In genomic region chr7:101288436-101288835, GRCm38 (mm10) we compare ENCODE assay signal across 8 mouse cellular contexts. TPM values are rescaled to one million over a fixed set of nuclear protein-coding genes. Genes with fewer than 3 reads are reported as not detected.
DNase-seq lines count a peak whose midpoint lies in the region; ATAC-seq and TF ChIP-seq lines count a peak whose summit lies in the region.

No protein-coding gene starts in this region.

- intact Hi-C loops in heart, postnatal 25 days (cut with DNase I) = loop anchor here (1.0 to 5.0 kb wide), 4 partner anchors 56 to 381 kb away; no protein-coding TSS in a partner anchor

- peaks cover 59% of the 10 kb centered on the region for H3K36me3 ChIP-seq in lung, embryonic 14.5 days (ENCODE audit: insufficient read depth)

- TF ChIP-seq POLR2A in bone marrow, adult 2 months (IDR thresholded peaks at IDR 0.05; ENCODE audit: borderline replicate concordance, control insufficient read depth, low read depth, low read length) = no peak

- peak; percentile 66 for TF ChIP-seq CTCF in bone marrow, adult 2 months (IDR thresholded peaks at IDR 0.05; ENCODE audit: control insufficient read depth, insufficient read depth, low read length)
- TF ChIP-seq CTCF in lung, embryonic 14.5 days (IDR thresholded peaks at IDR 0.05; ENCODE audit: low read depth) = peak; percentile 83

- peak; percentile 89 for DNase-seq in heart, adult 11 months
- no peak for DNase-seq in heart, postnatal 25 days (ENCODE audit: low spot score)
- peak; percentile 61 for DNase-seq in right cerebral cortex, postnatal 4 days
- no peak for DNase-seq in right cerebral cortex, postnatal 25 days
- DNase-seq in lung, embryonic 14.5 days = peak; percentile 85
- DNase-seq in thymus, postnatal 4 days = peak; percentile 68

- 58% methylated on average over 4 of the region's 4 CpGs for WGBS in bone marrow, adult 2 months
- WGBS in lung, embryonic 14.5 days = 28% methylated on average over 4 of the region's 4 CpGs

- peak; percentile 53 for ATAC-seq in granulocyte monocyte progenitor cell, adult 5-6 weeks (replicated peaks; ENCODE audit: poor library complexity, severe bottlenecking)
- ATAC-seq in lung, embryonic 14.5 days (ENCODE audit: insufficient read depth) = no peak

- no peaks in the 10 kb centered on the region for H3K4me1 ChIP-seq in bone marrow, adult 2 months (ENCODE audit: control insufficient read depth, insufficient read depth, low read length)
- H3K4me1 ChIP-seq in lung, embryonic 14.5 days (ENCODE audit: insufficient read depth) = no peaks in the 10 kb centered on the region

- H3K4me2 ChIP-seq in lung, embryonic 14.5 days = no peak overlapping the region

- H3K9ac ChIP-seq in lung, embryonic 14.5 days = no peak overlapping the region

- H3K27me3 ChIP-seq in lung, embryonic 14.5 days (ENCODE audit: insufficient read depth, low read length) = no peaks in the 10 kb centered on the region

- no peak overlapping the region for H3K4me3 ChIP-seq in bone marrow, adult 2 months (replicated peaks; ENCODE audit: control insufficient read depth, low read depth, low read length)
- no peak overlapping the region for H3K4me3 ChIP-seq in lung, embryonic 14.5 days (ENCODE audit: low read depth, low read length)

- no peak overlapping the region for H3K27ac ChIP-seq in bone marrow, adult 2 months (ENCODE audit: control insufficient read depth, insufficient read depth, low read depth, low read length, poor library complexity)
- H3K27ac ChIP-seq in lung, embryonic 14.5 days (ENCODE audit: low read depth) = no peak overlapping the region

- H3K9me3 ChIP-seq in lung, embryonic 14.5 days (ENCODE audit: low read depth, low read length) = no peaks in the 10 kb centered on the region

RNA-seq across cellular contexts. Expression of gene Atg16l2, which starts 13.6 kb away (rescaled TPM):
- 10 to 100 TPM; 11.4 to 12.6 TPM for total RNA-seq in heart, postnatal 25 days (2021)
- 28.2 and 38.6 TPM in 2 replicates for polyA plus RNA-seq in bone marrow, adult 2 months (2011; ENCODE audit: insufficient read depth, insufficient read length, low replicate concordance, missing spikeins)
- 26.8 and 43.6 TPM in 2 replicates for total RNA-seq in granulocyte monocyte progenitor cell, adult 5-6 weeks (2014; fragmentation: Nextera tagmentation)
- total RNA-seq in granulocyte monocyte progenitor cell, adult 5-6 weeks (2017) = 6.6 and 12.2 TPM in 2 replicates
- 13.2 and 14.6 TPM in 2 replicates for polyA plus RNA-seq in lung, embryonic 14.5 days (2014; fragmentation: Nextera tagmentation; extraction: Ambion mirVana)

RNA-seq across cellular contexts. Expression of gene Stard10, which starts 28.4 kb away (rescaled TPM):
- 10 to 100 TPM; 57.4 to 65.4 TPM for total RNA-seq in heart, postnatal 25 days (2021)
- polyA plus RNA-seq in bone marrow, adult 2 months (2011; ENCODE audit: insufficient read depth, insufficient read length, low replicate concordance, missing spikeins) = 114 and 142 TPM in 2 replicates
- 18.5 and 36.0 TPM in 2 replicates for total RNA-seq in granulocyte monocyte progenitor cell, adult 5-6 weeks (2014; fragmentation: Nextera tagmentation)
- total RNA-seq in granulocyte monocyte progenitor cell, adult 5-6 weeks (2017) = 11.8 and 30.5 TPM in 2 replicates
- polyA plus RNA-seq in lung, embryonic 14.5 days (2014; fragmentation: Nextera tagmentation; extraction: Ambion mirVana) = 35.4 and 38.0 TPM in 2 replicates

RNA-seq across cellular contexts. Expression of gene Arap1, which starts 59.4 kb away (rescaled TPM):
- total RNA-seq in heart, postnatal 25 days (2021) = 10 to 100 TPM; 31.6 to 35.9 TPM
- 86.0 and 162 TPM in 2 replicates for polyA plus RNA-seq in bone marrow, adult 2 months (2011; ENCODE audit: insufficient read depth, insufficient read length, low replicate concordance, missing spikeins)
- total RNA-seq in granulocyte monocyte progenitor cell, adult 5-6 weeks (2014; fragmentation: Nextera tagmentation) = 59.2 and 81.5 TPM in 2 replicates
- 27.4 and 64.6 TPM in 2 replicates for total RNA-seq in granulocyte monocyte progenitor cell, adult 5-6 weeks (2017)
- polyA plus RNA-seq in lung, embryonic 14.5 days (2014; fragmentation: Nextera tagmentation; extraction: Ambion mirVana) = 108 and 122 TPM in 2 replicates

Comparison
In these comparisons a context has a peak if more than half of its experiments do, and no peak if none do; other contexts are left out.
1. DNase-seq: peak in heart, adult 11 months (single experiment), right cerebral cortex, postnatal 4 days (single experiment), lung, embryonic 14.5 days (single experiment) and thymus, postnatal 4 days (single experiment); none in heart, postnatal 25 days (single experiment) and right cerebral cortex, postnatal 25 days (single experiment).